Mouse (Mus musculus): ENCODE measurements around the gene Mybph. TPM values are rescaled to one million over a fixed set of nuclear protein-coding genes. Genes with fewer than 3 reads are reported as not detected.

The Mybph gene
- total RNA-seq, 2 experiments from 2014 or later = 0.34 to 0.84 TPM

- DNase-seq (ENCODE audit: low spot score in 2 of 2) = no peak
Observed at GRCm38 (mm10) chr1:134206085-134206484, 12.8 kb downstream of the Mybph start.

DNA sequence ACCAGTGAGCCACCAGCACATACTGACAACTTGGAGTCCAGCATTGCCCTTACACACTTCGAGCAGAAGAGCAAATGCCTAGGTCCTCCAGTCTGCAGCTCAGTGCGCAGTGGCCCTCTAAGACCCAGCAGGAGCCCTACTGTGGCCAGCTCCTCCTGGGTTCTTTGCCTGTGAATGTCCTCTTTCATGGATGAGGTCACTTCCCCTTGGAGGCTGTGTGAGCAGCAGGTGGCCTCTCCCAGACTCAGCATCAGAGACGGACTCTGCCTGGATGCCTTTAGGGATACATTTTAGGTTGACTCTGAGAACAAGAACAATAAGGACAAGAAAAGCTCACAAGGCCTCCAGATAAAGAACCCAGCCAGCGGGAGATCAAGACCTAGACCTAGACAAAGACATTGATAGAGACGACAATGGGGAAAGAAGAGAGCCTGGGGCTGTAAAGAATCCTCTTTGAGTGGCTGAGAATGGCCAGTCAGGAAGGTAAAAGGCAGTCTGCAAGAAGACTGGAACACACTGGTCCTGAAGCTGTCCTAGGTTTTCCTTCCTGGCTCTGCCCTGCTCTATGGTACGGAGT is 17.0 kb downstream of the Mybph start:
- DNase-seq (ENCODE audit: low spot score in 2 of 2) = no peak

- no peak for DNase-seq (ENCODE audit: low spot score in 2 of 2)
Observed at GRCm38 (mm10) chr1:134211043-134211442, 17.8 kb downstream of the Mybph start.

GRCm38 (mm10) chr1:134211631-134212030 is 18.4 kb downstream of the Mybph start:
- DNase-seq (ENCODE audit: low spot score in 2 of 2) = no peak

DNA sequence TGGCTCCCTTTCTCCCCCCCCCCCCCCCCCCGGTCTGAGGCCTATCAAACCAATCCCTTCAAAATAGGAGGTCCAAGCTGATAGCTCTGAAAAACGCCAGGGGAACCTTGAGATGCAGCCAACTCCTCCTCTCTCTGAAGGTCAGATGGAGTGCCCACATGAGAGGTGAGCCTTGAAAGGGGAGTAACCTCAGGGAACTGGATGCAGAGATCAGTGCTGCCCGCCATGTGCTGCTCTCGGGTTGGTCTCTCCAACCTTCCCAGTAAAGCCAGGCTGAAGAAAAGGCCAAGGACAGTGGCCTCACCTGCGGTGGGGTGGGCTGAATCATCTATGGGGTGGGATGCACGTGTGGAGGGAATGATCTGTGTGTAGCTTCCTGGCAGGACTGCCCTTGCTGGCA is 19.1 kb downstream of the Mybph start:
- no peak for DNase-seq (ENCODE audit: low spot score in 2 of 2)

DNA sequence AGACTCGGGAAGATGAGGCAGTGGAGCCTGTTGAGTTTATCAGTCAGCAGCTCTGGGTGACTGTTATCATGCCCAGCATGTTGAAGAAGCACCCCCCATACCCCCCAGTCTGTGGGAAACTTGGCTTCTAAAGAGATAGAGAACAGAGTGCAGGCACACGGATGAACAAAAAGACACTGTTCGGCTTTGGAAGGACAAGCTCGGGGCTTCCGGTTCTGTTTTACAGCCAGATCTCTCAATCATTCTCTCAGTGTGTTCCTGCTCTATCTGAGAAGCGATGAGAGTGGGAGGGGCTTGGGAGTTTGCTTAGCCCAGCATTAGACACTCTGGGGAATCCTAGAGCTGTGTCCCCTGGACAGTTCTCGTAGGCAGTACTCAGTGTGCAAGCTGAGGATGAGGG is 20.2 kb downstream of the Mybph start:
- no peak for DNase-seq (ENCODE audit: low spot score in 2 of 2)

DNA sequence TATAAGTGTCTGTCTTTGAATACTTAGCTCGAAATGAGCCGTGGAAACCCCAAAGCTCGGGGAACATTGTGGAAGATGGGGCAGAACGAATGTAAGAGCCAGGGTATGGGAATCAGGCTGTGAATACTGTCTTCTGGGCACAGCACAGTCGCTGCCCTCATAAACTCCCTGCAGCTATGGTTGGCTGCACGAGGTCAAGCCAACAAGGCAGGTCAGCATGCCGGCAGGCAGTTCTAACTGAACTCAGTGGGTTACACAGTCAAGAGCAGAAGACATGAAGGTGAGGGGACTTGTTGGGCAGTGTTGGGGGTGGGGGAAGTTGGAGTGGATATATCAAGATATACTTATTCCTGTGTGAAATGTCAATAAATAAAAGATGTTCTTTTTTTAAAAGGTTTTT is 21.8 kb downstream of the Mybph start:
- no peak for DNase-seq (ENCODE audit: low spot score in 2 of 2)

DNA sequence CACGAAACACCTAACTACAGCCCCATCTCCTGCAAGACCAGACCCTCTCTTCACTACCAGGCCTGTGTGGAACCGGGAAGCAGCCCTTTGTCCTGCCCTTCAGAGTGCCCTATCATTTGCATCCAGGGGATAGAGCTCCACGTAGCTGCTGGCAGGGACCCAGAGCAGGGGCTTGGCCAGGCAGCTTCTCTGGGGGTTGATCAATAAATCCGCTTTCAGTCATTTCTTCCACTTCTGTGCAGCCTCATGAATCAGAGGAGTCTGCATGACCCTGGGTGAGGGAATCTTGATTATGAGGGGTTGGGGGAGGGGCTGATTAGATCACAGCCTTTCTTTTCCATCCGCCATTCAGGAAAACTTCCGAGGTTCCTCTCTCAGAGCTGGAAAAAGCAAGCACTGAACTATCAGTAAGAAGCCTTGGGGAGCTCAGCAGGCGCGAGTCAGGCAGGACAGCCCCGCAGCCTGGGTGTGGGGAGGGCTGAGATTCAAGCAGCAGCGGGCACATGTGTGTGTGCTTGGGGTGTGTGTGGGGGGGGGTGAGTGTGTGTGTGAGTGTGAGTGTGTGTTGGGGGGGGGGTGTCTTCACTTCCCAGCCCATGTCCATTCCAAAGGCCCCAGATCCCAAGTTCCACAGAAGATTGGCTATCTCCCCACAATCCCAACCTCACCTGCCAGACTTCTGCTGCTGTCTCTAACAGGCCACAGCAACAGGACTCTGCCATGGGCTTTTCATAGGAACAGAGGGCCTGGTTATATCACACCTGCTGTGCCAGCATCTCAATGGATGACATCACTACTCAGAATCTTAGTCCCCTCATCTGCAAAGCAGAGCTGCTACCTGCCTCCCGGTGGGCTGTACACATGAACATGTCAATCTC is 22.7 kb downstream of the Mybph start:
- DNase-seq (ENCODE audit: low spot score in 2 of 2) = no peak

GRCm38 (mm10) chr1:134216629-134216971 is 23.4 kb downstream of the Mybph start:
- no peak for DNase-seq (ENCODE audit: low spot score in 2 of 2)

GRCm38 (mm10) chr1:134217028-134217481 is 23.8 kb downstream of the Mybph start:
- DNase-seq (ENCODE audit: low spot score in 2 of 2) = no peak

DNA sequence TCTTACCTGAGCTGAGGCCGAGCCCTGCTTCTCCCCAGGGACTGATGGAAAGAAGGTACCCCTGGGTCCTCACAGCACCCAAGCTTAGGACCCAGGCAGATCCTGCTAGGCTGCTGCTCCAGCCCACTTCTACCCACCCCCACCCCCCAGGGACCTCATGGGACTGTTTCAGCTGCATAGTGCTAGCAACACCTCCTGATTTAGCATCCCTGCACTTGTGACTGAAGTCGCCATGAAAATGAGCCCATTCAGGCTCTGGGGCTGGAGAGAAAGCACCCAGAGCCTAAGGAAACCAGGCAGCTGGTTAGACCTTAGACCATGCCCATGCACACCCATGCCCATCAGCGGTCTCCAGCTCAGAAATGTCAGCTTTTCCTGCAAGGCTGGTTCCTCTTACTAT is 24.7 kb downstream of the Mybph start:
- no peak for DNase-seq (ENCODE audit: low spot score in 2 of 2)

- no peak for DNase-seq (ENCODE audit: low spot score in 2 of 2)
Observed at GRCm38 (mm10) chr1:134219608-134220007, 26.4 kb downstream of the Mybph start.

- DNase-seq (ENCODE audit: low spot score in 2 of 2) = no peak
Observed at GRCm38 (mm10) chr1:134221172-134221571, 27.9 kb downstream of the Mybph start.

DNA sequence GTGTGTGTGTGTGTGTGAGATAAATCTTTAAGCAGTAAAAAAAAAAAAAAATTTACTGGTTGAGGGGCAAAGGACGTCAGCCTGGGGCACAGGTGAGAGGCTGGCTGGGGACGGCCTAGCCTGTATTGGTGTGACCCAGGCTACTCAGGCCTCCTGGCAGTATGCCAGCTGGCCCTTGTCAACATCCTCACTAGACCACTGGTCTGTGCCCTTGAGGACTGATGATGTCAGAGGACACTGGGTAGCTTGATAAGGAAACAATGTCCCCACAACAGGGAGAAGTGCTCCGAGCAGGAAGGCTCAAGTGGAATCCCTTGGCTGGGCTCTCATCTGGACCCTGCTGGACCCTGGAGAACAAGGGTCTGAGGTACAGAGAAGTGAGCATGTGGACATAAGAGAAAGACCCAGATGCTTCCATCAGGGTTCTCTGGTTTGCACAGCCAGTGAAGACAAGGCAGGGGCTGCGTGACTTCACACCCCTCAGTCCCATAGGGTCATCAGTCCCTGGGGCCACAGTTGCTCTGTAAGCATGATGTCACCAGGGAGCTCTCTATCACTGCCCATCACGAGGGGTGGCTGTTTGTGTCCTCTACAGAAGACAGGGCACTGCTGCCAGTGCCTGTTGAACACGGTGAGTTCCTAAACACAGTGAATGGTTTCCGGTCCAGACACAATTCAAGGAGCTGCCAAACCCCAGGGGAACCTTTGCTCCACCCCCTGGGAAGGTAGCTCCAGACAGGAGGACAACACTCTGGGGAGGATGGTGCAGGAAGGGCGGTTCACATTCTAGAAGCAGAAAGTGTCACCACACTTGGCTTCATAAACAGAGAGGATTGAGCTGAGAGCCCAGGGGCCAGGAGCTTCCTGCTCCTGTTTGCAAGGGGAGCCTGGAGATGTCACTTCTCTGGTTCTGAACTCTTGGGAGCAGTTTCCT is 29.1 kb downstream of the Mybph start:
- no peak for DNase-seq (ENCODE audit: low spot score in 2 of 2)

GRCm38 (mm10) chr1:134224649-134225227 is 31.5 kb downstream of the Mybph start:
- DNase-seq (ENCODE audit: low spot score in 2 of 2) = no peak

- DNase-seq (ENCODE audit: low spot score in 2 of 2) = no peak
Observed at GRCm38 (mm10) chr1:134225375-134225774, 32.1 kb downstream of the Mybph start.

DNA sequence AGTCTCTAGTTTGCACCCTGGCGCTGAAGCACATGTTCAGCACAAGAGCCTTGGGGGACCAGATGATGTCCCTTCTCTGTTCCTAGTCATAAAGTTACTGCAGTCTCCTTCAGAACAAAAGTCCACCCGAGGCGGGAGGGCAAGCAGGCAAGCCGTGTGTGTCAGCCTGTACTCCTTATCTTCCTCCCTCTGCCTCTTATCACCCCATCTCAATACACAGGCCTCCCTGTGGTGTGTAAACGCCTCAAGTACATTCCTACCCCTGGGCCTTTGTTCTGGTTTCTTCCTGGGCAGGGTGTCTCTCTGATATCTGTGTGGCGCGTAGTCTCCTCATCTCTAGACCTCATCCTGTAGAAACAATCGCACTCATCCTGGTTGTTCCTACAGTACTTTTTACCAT is 33.5 kb downstream of the Mybph start:
- no peak for DNase-seq (ENCODE audit: low spot score in 2 of 2)

DNA sequence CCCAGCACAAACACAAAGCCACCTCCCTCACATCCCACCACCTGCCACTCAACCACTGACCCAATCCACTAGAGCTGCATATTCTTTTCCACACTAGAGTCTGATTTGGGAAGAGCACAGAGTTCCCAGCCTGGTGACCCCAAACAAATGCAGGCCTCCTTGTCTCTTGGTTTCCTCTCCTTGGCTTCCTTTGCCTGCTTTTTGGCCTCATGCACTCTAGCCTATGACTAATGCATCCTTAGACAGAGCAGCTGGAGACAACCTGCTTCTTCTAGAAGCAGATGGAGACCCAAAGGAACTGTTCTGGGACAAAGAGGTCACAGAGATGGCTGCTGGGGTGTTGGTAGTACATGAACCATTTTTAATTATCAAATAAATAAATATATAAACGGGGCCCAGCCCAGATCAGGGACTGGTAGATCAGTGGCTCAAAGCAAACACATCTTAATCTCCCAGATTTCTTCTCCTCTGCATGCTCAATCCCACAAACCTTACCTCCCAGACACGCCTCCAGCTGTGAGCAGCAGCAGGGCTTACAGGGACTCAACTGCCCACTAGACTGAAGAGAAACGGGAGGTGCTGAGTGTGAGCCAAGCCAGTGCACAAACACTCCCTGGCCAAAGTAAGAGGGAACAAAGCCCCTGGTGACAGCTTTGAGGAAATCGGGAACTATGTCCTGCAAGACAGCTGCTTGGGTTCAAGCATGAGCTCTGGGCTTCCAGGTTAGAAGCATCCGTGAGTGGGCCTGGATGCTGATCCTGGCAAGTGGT is 36.7 kb downstream of the Mybph start:
- no peak for DNase-seq (ENCODE audit: low spot score in 2 of 2)

- DNase-seq (ENCODE audit: low spot score in 2 of 2) = no peak
Observed at GRCm38 (mm10) chr1:134230638-134231228, 37.5 kb downstream of the Mybph start.

DNA sequence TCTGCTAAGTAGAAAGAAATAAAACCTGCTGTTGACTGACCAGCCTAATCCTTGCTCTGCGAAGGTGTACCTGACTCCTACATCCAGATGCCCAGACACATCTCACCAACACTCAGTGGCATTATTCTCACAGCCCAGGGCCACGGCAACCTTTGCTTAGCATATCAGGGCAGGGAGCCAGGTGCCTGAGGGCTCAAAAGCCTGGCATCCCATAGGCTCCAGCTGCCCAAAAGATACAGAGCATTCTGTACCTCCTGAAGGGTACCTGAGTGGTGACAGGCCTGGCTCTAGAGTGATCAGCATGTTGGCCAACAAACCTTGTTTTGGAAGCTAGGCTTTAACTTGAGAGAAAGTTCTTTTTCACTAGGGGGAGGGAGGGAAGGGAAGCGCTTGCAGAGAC is 38.0 kb downstream of the Mybph start:
- no peak for DNase-seq (ENCODE audit: low spot score in 2 of 2)

Data from adrenal gland, postnatal 4 days (tissue).